Mouse (Mus musculus) lung, postnatal 4 days (tissue): ENCODE measurements around the gene Coq8b.
"Not testable (repeated sequence)": the region's sequence is repeated elsewhere in the genome, so short reads cannot be mapped to it uniquely, and the experiment has no call there.

Experiments used
- DNase-seq, 2 experiments: peaks; one replicate each; pipeline ENCODE4 v3.0.0; 2021

Coq8b gene

DNA sequence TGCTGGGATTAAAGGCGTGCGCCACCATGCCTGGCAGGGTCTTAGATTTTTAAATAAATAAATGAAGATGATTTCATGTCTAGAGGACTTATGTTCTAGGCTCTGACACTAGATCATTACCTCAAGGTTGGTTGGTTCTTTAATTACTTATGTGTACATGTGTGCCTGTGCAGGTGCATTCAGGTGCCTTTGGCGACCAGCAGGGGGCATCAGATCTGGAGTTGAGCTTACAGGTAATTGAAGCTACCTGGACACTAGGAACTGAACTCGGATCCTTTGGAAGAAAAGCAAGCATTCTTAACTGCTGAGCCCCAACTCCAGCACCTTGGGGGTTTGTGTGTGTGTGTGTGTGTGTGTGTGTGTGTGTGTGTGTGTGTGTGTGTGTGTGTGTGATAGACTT, 2.0 kb upstream of the Coq8b start:
- DNase-seq = no peak

DNA sequence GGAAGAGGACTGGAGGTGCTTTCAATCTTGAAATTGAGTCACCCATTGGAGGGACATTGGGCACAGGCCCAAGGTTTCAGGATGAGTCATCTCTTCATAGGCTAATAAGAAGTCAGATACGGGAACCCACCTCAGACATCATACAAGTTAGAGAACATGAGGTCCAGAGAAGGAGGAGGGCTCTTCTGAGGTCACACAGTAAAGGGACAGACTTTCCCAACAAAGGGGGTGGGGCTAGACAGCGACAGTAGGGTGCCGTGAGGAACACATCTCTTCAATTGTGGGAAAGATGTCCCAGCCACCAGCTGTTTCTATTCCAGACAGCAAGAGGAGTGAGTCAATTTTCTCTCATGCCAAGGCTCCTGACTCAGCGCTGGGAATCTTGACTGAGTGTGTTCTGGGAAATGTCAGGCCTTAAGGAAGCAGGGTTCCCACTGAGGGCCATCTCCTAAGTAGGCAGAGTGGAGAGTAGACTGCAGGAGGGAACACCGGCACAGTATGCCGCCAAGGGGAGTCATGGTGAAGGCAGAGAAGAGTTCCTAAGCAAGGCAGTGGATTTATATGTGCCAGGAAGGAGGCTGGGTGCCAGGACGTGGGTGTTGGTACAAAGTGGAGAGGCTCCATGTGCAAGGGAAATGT, 1.0 kb upstream of the Coq8b start:
- DNase-seq = peak; percentile 22 to 56

DNA sequence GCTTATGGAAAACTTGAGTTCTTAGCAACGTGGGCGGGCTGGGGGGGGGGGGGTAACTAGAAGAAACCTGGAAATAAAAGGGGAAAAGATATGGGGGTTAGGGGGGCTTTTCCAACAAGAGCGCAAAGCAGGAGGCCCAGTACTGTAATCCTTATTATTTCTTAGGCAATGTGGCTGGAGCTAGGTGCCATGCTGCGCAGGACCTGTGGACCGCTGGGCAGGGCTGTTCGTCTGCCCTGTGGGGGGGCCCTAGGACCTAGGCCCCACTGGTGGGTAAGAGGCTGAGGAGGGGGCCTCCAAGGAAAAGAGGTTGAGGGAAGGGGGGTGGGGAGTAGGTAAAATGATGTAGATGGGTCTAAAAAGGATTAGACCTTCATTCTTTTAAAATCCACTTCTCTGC, 477 bp downstream of the Coq8b start:
- DNase-seq = no peak

DNA sequence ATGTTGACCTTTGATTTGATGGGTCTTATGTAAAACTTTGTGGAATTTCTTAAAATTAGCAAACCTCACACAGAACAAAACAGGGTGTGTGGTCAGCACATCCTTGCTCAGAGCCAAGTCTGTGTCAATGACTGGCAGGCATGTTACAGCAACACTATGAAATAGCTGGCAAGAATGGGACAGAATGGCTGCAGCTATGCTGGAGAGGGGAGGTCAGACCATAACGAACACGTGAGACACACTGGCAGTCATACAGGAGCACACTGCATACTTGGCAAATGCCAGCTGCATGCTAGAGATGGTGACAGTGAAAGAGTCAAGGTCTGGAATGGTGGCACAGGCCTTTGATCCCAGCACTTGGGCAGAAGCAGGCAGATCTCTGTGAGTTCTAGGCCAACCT, 2.9 kb downstream of the Coq8b start:
- DNase-seq = no peak

DNA sequence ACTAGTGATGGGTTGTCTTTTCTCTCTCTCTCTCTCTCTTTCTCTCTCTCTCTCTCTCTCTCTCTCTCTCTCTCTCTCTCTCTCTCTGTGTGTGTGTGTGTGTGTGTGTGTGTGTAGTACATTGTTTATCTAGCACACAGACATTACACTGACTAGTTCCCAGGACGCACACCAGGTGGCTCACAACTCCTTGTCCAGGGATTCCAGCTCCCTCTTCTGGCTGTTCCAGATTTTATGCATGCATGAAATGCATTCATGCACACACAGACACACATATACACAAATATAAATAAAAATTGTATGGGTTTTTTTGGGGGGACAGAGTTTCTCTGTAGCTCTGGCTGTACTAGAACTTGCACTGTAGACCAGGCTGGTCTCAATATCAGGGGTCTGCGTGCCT, 4.7 kb downstream of the Coq8b start:
- no peak for DNase-seq

DNA sequence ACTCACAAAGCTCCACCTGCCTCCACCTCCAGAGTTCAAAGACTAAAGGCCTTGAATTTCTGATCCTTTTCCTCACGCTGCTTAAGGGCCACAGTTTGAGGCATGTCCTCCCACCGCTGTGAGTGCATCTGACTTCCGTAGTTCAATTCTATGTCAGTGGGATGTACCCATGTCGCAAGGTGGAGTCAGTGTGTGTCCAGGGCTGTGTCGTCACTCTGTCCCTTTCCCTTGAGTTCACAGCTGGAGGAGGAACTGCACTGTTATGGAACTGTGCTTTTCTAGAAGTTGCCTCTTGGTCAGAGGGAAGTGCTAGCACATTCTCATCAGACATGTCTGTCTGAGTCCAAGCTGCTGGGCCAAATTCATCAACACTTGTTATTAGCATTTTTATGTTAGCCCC, 5.7 kb downstream of the Coq8b start:
- DNase-seq = peak in 1 of 2 experiments; percentile 48

DNA sequence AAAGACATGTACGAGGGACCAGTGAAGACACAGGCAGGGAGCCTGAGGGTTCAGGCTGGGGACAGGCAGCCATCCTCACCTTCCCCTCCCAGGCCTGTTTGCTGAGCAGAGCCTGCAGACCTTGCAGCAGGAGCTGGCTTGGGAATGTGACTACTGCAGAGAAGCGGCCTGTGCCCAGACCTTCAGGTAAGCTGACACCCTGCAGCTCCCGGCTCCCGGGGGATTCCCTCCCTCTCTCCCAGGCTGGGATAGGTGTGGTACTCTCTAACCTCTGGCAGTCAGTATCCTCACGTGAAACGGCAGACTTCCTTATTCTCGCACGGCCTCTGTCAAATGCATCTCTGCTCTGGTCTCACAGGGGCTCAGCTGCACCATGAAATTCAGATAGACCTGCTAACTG, 10.4 kb downstream of the Coq8b start:
- DNase-seq = no peak

DNA sequence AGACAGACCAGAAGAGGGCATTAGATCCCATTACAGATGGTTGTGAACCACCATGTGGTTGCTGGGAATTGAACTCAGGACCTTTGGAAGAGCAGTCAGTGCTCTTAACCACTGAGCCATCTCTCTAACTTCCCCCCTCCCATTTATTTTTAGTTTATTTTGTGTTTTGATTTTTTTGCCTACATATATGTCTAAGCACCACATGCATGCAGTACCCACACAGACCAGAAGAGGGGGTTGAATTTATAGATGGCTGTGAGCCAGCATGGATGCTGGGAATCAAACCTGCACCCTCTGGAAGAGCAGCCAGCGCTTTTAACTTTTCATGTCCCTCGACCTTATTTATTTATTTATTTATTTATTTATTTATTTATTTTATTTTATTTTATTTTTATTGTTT, 11.3 kb downstream of the Coq8b start:
- not testable (repeated sequence) for DNase-seq

DNA sequence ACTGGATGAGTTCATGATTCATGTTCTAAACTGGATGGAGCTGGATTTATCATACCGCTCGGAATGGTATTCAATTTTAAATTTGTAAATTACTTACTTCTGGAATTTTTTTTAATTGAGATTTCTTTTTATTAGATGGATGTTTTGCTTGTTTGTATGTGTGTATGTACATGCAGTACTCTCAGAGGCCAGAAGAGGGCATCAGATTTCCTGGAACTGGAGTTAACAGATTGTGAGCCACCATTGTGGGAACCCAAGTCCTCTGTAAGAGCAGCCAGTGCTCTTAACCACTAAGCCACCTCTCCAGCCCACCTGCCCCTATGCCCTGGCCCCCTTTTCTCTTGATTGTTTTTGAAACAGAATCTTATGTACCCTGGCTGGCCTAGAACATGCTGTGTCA, 16.3 kb downstream of the Coq8b start:
- DNase-seq = peak in 1 of 2 experiments; percentile 37

DNA sequence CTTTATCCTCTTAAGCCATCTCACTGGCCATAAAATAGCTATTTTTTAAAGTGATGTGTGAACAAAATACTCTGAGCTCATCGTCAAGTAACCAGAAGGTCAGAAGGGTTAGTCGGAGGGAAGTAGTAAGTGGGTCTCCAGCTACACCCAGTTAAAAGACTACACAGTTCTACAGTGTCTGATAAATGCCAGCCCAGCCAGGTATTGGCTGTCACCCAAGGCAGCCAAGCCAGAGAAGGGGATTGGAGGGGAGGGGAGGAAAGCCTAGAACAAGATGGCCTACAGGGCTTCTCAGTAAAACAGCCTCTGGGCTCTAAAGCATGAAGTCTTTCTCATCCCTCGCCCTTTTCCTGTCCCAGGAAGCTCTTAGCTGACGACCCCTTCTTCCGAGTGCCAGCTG, 17.1 kb downstream of the Coq8b start:
- no peak for DNase-seq

DNA sequence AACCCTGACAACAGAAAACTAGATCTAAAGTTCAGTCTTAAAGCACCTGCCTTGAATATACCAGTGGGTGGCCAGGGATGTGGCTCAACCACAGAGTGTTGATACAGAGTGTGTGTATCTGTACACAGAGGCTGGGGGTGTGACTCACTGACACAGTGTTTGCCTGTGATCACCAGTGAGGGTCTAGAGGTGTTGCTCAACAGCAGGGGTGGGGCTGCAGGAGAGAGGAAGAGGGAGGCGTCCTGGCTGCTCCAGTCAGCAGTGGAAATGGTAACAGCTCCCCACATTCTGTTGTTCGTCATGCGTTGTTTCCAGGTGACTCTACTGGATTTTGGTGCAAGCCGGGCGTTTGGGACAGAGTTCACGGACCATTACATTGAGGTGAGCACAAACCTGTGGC, 19.1 kb downstream of the Coq8b start:
- DNase-seq = peak; percentile 33 to 49

DNA sequence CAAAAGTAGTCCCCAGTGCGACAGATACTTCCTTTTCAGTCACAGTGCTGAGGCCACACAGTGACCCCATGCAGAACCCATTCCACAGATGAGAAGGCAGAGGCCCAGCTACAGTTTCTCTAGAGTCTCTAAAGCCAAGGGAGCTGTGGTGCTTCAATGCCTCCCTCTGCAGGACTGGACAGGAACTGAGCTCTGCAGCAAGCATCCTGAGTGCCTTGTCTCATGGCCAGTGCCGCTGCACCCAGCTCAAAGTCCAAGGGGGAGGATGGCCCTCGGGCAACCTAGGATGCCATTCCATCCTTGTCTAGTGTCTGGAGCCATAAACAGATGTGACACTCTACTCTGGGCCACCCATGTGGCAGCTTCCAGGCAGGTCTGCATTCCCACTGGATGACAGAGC, 22.9 kb downstream of the Coq8b start:
- DNase-seq = peak in 1 of 2 experiments; percentile 37

DNA sequence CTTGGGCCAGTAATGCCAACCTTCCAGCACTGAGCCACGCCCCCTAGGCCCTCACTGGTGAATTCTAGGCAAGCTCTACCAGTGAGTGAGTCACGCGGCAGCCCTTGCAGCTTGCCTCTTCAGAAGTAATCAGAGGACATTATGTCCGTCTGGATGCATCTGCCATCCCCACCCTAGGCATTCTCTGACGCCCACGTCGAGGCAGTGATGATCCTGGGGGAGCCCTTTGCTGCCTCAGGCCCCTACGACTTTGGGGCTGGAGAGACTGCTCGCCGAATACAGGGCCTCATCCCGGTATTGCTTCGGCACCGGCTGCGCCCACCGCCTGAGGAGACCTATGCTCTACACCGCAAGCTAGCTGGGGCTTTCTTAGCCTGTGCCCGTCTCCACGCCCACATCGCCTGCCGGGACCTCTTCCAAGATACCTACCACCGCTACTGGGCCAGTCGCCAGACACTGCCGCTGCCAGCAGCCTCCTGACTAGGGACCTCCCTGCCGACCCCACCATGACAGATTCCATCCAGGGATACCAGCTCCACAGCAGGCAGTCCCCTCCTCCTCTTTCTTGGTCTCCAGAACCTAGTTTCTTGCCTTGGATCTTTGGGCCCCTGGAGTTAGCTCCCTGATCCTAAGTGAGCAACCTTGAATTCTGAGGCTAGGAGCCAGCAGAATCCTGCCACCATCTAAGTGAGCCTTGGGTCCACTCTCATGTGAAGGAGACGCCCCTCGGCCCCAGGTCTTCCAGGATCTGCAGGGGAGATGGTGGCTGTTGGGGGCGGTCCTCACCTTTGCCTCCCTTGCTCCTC, 24.4 kb downstream of the Coq8b start:
- peak; percentile 47 to 64 for DNase-seq

DNA sequence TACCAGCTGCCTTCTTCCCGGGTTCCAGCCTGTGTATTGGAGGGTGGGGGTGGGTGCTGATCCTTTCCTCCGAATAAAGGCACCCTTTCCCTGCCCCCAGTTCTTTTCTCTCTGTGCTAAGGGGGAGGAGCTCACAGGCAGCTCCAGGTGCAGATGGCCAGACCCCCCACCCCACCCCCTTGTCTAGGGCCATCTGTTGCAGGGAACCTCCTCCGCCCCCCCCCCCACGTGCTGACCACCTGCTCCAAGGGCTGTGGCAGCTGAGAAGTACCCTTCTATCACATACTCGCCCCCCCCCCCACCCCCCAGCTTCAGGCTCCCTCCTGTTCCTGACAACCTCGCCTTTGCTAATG, 25.0 kb downstream of the Coq8b start:
- DNase-seq = no peak

DNA sequence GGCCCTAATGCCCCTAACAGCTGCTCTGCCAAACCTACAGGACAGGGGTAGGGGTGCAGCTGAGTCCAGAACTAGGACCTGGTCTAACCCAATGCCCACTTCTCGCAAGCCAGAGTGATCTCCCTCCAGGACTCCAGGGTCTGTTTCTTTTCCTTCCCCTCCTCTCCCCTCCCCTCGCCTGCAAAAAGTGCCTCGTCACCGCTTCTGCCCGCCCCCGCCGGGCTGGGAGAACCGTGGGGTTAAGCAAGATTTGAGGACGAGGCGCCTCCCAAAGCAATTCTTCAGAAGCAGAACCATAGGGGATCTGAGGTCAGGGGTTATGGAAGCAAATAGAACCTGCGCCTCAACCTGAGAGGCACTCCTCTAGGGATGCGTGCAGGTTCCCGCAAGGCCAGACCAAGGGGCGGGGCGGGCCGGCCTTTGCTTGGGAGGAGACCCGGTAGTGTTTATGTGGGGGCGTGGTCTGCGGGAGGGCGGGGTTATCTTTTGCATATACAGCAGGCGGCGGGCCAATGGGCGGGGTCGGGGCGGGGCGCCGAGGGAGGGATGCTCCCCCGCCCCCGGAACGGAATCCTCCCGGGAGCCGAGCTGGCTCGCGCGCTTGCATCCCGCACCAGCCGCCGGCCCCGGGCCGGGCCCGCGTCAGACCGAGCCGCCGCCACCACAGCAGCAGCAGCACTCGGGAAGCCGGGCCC, 25.5 kb downstream of the Coq8b start, which contains the start of gene Numbl:
Numbl (plus strand) TSS at position 229 of the 695 bp plus-strand sequence.
- peak; percentile 94 to 95 for DNase-seq

DNA sequence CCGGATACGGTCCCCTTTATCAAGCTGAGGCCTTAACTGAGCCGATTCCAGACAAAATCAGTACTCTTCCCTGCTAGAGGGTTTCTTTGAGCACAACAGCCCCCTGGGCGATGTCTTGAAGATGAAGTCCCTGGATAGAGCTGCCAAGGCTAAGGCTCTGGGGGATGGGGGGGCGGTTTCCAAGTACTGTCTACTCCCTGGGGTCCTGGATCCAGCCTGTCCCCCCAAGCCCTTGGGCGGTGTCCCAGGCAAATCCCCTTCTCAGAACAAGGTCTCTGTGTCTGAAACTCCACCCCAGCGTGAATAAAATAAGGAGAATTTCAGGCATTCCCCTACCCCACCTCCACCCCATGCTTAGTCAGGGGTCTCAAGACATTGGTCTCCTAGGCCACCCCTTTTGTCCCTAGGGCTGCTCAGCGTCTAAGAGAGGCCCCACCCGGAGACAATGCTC, 26.5 kb downstream of the Coq8b start:
- DNase-seq = no peak

DNA sequence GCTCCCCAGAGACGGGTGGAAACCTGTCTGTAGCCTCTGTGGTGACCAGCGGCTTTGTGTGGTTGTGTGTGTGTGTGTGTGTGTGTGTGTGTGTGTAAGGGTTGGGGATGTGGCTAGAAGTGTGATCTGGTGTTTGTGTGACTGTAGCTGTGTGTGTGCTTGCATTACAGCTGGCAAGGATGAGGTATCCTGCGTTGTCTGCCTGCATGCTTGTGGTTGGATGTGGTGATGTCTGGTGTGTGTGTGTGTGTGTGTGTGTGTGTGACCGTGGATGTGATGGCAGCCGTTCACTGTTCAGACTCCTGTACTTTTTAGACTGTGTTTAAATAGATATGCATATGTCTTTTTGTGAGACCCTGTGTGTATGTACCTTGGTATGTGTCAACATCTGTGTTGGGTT, 26.9 kb downstream of the Coq8b start:
- no peak for DNase-seq

DNA sequence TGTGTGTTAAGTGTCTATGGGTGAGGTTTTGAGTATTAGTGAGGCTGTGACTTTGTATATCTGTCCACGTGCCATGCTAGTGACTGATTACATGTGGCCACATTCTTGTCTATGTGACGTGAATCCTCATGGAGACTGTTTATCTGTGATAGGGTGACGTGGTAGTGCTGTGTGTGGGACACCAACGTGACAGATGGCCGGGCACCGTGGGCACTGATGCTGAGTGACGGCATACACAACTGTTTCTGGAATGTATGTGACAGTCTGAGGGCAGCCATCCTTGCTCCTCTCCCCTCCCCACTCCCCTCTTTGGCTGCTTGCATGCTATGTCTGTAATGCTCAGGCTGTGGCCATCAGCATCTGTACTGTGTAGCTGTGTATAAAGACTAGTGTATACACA, 28.0 kb downstream of the Coq8b start:
- no peak for DNase-seq

DNA sequence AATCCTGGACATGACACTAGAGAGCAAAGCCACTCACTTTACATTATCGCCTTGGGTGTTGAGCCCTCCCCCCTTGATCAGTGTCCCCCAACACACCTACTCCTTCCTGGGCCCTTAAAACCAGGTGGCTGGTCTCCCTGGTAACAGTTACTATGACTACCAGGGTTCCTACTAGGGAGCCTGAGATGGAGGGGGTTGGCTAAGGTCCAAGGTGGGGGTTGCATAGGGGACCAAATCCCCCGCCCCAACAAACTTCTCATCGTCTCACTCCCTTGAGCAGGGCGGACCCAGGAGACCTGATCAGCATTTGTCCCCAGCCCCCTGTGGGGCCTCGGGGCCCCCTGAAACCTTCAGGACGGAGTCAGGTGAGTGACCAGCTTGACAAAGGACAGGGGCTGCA, 29.1 kb downstream of the Coq8b start:
- DNase-seq = no peak

DNA sequence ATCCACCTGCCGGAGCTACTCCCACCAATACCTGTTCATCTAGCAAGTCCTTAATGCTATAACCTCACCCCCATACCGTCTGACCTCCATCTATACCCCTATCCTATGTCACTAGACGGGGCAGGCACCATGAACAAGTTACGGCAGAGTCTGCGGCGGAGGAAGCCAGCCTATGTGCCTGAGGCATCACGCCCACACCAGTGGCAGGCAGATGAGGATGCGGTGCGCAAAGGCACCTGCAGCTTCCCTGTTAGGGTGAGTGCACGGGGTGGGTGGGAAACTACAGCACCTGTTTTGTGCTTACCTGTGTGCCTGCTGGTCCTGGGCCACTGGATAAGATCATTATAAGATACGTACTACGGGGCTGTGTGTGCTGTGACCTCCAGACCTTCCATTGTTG, 31.9 kb downstream of the Coq8b start:
- DNase-seq = no peak

DNA sequence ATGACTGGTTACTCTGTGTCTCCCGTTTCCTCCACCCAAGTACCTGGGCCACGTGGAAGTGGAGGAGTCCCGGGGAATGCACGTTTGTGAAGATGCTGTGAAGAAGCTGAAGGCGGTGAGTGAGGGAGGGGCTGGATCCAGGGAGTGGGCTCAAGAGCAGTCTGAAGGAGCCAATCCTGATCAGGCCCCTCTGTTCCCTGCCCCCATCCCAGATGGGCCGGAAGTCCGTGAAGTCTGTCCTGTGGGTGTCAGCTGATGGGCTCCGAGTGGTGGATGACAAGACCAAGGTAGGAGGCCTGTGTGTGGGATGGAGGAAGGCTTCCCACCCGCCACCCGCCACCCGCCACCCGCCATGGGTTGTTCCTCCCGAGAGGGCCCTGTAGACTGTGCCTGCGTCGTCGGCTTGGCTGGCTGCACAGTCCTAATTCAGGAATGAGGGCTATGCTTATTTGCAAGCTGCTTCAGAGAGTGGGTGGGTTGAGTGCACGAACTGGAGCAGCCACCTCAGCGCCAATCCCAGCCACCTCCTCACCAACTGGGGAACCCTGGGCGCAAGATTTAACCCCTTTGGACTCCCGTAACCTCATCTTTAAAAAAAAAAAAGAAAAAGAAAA, 33.8 kb downstream of the Coq8b start:
- DNase-seq = peak in 1 of 2 experiments; percentile 54

DNA sequence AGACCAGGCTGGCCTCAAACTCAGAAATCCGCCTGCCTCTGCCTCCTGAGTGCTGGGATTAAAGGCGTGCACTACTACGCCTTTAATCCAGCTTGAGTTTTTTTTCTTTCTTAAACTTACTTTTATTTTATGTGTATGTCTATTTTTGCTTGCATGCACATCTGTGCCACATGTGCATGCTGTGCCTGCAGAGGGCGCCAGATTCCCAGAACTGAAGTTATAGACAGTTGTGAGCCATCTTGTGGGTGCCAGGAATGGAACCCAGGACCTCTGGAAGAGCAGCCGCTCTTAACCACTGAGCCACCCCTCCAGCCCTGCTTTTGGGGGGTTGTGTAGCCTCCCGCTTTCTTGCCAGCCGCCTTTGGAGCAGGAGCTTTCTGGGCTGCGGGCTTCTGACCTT, 38.6 kb downstream of the Coq8b start:
- DNase-seq = no peak

DNA sequence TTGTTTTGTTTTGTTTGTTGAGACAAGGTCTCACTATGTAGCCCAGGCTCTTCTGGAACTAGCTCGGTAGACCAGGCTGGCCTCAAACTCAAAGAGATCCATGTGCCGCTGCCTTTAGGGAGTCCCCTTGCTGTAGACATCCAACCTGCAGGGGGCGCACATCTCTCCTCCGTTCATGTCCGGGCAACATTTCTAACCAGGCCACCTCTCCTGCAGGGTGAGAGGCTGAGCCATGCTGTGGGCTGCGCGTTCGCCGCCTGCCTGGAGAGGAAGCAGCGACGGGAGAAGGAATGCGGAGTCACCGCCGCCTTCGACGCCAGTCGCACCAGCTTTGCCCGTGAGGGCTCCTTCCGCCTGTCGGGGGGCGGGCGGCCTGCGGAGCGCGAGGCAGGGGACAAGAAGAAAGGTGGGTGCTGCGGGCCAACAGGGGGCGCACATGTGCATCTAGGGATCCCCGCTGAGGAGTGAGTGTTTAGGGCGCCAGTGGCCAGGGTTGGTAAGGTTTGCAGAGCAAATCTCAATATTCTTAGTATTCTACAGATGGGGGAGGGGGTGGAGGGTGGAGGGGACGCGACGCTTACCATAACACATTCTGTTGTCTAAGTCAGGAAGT, 41.0 kb downstream of the Coq8b start:
- peak; percentile 38 to 46 for DNase-seq
